Mouse (Mus musculus) c-Kit-negative CD71-positive TER-119-positive erythroid progenitor cells, embryonic 14.5 days (primary cell): ENCODE measurements around the gene Trio.

Experiments used
- DNase-seq: peaks from one replicate; pipeline ENCODE4 v3.0.0-alpha.2; 2013; ENCODE audit warnings: low read depth, low spot score

The Trio gene

DNA sequence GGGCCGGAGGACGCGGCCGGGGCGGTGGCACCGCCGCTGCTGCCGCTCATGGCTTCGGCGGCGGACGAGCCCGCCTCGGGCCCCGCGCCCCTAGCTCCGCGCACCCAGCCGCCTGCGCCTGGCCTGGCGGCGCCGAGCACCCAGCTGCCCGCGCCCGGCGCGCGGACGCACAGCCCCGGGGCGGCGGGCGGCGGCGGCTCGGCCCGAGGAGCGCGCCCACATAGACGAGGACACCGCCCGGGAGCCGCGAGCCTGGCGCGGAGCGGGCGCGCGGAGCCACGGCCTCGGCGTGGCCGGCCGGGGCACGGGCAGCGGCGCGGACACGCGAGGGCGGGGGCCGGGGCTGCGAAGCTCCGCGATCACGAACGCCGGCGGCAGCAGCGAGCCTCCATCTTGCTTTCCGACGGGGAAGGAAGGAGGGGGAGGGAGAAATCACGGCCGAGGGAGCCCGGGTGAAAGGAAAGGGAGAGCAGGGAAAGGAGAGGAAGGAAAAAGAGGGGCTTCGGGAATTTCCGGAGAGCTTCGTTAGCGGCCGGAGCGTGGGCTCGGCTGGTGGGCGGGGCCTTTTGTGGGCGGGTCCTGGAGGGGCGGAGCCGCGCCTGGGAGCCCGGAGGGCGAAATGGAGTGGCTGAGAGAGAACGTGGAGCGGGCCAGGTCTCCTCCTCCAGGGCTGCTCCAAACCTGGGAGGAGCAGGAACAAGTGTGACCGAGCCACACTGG is at the start of gene Trio:
Gene Trio (minus strand): TSS at position 402 of the 720 bp plus-strand sequence.
- no peak for DNase-seq

DNA sequence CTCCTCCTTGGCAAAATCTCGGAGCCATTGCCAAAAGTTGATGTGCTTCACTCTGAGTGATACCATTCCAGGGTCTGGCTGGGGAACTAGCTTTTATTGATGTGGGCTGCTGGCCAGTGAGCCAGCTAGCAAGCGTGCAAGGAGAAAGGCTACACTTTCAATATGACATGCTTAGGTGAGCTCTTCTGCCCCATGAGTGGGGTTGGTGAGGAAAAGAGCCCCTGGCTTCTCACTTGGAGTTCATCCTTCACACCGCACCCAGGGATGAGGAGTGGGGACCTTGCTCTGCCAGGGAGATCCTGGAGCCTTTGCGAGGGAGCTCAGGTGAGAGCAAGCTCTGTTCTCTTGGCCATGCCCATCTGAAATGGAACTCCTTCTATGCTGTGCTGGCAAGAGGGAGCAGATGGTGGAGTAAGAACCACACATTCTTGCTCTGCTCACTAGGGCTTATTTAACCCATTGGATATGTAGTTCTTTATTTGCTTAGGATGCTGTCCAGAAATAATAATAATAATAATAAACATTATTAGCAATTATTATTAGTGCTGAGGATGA is 48.8 kb upstream of the Trio start:
- no peak for DNase-seq

DNA sequence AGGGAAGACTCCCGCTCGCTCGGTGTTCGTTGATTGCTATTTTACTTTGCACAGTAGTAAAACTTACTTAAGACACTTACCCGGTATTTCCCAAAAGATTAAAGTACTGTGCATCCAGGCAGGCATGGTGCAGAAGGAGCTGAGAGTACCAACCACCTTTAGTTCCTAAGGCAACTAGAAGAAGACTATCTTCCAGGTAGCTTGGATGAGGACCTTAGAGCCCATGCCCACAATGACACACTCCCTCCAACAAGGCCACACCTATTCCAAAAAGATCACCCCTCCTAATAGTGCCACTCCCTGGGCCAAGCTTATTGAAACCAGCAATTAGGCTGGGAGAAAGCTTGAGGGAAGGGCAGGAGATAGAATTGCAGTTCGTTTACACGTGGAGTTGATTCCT is 46.0 kb upstream of the Trio start:
- no peak for DNase-seq

DNA sequence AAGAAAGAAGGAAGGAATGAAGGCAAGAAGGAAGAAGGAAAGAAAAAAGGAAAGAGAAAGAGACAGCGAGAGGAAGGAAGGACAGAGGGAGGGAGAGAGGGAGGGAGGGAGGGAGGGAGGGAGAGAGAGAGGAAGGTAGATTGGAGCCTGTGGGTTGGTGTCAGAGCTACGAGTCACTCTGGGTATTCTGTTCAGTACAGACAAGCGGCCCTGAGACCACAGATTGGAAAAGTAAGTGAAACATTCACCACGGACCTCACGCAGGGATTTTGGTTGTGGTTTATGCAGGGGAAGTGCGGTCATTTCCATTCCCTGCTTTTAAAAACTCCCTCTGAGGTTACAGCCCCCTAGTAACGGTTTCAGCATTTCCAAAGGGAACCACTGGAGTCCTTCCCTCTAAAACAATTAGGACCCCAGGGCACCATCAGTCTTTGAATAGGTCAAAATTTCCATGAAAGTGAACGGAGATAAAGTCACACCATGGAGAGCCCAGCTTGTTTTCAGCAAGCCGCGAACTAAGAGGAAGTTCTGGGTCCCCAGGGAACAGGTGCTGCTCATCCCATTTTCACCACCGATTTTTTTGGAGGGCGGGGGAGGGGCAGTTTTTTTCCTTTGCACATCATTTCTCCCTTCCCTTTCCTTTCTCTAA is 45.2 kb upstream of the Trio start:
- no peak for DNase-seq

DNA sequence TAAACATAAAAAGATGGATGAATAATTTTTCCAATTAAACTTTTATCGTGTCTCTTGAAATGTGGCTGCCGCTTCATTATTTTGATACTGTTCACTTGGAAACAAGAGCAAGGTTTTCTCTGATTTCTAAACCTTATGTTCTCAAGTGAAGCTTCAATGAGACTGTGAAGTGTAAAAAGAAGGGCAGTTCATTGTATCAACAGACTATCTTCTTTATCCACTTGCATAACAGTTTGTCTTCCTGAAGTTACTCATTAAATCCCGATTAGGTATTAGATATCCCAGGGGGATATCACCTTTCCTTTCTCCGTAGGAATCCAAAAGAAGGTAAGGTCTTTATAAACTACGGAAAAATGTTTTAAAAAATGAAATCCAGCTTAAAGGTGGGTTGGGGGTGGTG is 44.6 kb upstream of the Trio start:
- no peak for DNase-seq

DNA sequence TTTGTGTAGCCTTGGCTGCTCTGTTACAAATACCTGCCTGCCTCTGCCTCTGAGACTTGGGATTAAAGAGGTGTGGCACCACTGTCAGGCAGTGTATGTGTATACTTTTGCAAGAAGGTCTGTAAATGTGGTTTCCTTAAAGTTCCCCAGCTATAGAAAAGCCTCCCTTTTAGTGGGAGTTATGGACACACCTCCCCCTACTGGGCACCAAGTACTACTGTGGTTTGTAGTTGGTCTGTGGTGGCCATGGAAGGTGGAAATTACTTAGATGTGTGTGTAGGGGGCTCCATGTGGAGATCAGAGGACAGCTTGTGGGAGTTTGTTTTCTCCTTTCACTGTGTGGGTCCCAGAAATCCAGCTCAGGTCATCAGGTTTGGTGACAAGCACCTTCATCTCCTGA is 41.7 kb upstream of the Trio start:
- no peak for DNase-seq

DNA sequence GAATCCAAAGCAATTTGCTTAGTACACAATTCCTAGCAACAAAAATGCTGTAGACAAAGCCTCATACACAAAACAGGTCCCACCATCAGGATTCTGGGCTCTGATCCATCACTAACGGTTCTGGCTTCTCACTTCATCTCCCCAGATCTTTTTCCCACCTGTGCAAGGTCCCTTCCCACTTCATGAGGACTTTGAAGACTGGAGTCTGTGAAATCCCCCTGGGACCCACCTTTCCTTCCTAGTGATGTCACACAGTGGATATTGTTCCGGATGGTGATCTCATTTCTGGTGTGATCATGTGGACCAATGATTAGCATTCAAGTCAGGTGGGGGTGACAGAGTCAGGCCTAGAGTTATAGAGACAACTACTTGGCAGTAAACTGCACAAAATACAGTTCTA is 40.8 kb upstream of the Trio start:
- no peak for DNase-seq

DNA sequence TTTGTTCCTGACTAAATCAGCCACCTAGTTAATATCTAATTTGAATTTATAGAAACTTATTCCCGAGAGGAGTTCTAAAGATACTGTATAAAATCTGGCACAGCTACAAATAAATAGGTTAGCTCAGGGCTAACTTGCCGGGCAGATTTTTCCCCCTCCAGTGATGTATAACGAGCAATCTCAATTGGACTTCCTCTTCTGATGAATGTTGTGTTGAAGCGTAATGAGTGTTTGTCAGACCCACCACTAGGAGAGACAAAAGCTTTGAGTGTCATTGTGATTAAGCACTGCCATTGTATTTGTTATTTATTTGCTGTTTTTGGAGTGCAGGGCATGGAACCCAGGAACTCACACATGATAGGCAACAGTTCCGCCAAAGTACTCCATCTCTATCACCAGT is 39.9 kb upstream of the Trio start:
- no peak for DNase-seq

DNA sequence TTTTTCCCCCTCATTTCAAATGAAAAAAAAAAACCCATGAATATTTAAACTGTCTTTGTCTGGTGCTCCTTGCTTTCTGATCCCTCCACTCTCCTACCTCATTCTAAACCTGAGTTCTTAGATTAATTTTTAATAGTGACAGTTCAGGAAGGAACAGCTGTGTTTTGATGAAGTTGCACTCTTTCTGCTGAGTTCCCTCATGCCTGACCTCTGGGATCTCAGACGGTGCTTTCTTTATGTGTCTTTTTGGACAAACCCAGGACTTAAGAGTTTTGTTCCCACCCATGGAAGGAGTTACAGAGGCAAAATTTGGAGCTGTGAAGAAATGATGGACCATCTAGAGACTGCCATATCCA is 39.1 kb upstream of the Trio start:
- no peak for DNase-seq

DNA sequence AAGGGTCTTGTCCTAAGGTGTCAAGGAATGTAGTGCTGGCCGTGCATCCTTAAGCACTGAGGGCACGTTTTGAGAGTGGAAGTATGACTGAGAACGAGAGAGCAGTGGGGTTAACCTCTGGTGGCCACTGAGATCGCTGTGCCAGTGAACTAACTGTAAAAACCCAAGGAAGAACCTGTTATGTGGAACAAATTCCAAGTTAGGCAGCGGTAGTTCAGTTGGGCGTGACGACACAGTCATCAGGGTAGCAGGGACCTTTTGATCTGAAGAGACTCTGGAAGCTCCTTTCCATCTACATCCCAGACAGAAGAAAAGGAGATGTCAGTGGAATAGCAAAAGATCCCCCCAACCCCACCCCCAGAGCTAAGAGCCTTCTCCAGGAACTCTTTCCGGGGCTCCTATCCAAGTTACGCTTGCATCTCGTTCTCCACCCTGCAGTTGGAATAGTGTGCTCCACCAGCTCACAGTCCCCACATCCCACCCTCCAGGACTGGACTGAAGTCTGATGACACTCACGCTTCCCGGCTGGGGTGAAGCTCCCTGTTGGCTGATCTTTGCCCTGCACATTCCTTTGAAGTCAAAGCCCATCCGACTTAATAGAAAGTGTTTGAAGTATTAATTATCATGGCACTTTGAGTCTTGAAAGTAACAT is 38.6 kb upstream of the Trio start:
- no peak for DNase-seq

DNA sequence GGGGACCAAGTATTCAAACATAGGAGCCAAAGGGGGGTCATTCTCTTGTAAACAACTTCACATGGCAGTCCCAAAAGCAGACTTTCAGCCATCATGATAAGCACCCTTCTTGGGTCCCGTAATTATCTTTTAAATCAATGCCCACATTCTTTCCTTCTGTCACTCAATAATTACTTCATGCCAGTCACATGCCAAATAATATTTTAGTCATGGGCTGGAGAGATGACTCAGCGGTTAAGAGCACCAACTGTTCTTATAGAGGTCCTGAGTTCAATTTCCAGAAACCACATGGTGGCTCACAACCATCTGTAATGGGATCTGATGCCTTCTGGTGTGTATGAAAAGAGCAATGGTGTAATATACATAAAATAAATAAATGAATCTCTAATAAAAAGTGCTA is 37.8 kb upstream of the Trio start:
- no peak for DNase-seq

DNA sequence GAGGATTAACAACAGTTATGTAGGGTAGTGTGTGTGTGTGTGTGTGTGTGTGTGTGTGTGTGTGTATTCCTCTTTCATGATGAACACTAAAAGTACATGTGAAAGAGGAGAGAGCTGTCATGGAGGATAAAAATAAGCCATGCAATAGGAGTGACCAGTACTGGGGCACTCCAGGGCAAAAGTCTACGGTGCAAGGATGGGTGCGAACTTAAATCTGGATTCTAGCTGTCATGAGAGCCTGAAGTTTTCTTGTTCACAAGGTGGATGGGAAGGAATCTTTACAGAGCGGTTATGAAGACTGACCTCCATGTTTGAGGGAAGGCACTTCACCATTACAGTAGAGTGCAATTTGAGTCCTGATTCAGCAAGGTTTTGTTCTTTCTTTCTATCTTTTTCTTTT is 36.4 kb upstream of the Trio start:
- DNase-seq: no peak

DNA sequence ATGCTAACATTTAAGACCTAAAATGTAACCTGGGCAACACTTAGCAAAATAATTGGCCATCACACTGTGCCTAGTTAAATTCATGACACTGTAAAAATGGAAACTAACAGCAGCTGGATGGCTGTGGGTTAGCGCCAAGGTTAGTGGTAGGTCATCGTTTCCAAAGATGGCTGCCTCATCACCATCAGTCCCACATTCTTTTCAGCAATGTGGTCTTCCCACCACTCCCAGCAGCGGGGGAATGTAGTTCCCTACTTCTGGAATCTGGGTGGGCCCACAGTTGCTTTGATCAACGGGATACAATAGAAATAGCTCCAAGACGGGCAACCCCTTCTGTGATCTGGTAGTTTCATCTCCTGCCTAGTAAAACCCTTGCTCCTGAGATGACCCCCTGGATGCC is 35.3 kb upstream of the Trio start:
- no peak for DNase-seq

DNA sequence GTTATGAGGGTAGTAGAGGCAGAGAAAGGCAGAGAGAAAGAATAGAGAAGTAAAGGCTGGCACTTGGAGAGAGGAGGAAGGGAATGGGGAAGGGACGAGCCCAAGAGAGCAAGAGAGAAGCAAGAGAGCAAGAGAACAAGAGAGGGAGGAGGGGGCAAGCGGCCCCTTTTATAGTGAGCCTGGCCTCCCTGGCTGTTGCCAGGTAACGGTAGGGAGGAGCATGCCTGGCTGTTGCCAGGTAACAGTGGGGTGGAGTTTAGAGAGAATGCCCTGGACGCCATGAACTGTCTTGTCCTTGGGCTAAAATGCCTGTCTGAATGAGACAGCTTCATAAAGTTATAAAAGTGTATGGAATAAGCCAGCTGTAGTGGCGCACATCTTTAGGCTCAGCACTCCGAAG is 34.8 kb upstream of the Trio start:
- DNase-seq: no peak

DNA sequence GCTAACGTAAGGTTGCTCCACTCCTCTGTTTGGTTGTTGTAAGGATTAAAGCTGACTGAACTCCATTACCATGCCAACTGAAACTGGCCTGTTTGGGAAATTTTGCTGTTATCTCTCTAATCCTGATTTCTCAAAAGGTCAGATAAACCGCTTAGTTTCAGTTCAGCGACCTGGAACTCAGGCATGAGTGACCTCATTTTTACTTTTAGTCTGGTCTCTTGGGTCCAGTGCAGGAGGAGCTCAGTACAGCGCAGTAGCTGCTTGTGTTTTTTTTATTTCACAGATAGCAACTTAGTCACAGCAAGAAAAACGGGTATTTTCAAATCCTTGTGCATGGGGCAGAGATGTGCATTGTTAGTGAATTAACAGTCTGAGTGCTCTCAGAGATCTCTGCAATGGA is 31.9 kb upstream of the Trio start:
- DNase-seq: no peak

DNA sequence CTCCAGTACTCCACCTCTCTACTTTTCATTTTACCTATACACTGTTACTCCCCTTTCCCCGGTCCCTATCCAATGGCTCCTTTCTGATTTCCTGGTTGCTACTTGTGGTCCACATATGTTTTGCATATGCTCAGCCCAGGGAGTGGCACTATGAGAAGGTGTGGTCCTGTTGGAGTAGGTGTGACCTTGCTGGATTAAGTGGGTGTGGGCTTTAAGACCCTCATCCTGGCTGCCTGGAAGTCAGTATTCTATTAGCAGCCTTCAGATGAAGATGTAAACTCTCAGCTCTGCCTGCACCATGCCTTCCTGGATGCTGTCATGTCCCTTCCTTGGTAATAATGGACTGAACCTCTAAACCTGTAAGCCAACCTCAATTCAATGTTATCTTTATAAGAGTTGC is 29.1 kb upstream of the Trio start:
- no peak for DNase-seq

DNA sequence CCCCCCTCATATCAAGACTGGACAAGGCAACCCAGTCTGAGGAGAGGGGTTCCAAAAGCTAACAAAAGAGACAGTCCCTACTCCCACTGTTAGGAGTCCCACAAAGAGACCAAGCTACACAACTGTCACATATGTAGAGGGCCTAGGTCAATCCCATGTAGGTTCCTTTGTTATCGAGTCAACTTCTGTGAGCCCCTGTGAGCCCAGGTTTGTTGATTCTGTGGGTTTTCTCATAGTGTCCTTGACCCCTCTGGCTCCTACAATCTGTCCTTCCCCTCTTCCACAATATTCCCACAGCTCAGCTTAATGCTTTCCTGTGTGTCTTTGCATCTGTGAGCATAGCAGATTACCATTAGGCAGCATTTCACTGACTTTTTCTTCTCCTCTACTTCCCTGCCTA is 28.5 kb upstream of the Trio start:
- DNase-seq: no peak

DNA sequence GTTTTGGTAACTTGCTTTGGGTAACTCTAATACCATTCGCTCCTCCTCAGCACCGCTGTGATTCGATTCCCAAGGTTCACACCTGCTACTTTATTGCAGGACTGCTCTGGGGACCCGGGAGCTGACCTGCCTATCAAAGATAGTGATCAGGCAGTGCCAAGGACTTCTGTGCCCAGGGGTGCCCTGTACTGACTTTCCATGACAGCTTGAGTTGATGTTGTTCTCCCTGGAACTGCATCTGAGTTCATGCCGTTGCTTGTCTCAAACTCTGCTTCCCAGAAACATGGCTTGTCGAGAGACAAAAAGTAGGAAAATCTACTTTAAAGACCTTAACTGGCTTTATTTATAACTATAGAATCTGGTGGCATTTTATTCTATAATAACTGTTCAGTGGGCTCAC is 27.6 kb upstream of the Trio start:
- DNase-seq: no peak

DNA sequence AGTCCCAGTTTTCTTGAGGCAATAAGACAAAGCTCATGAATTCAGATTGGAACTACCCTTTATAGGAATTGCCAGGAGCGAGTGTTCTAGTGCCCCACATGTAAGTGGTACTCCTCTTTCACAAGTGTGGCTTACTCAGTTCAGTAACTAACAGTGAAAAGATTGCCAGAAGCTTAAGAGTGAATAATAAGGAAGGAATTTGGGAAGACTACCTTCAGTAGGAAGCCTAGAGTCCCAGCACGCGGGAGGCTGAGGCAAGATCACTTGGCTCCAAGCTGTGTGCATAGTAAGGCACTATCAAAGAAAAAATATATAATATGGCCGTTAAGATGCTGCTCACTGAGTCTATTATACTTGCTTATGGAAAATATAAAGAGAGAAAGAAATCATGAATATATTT is 26.2 kb upstream of the Trio start:
- no peak for DNase-seq

DNA sequence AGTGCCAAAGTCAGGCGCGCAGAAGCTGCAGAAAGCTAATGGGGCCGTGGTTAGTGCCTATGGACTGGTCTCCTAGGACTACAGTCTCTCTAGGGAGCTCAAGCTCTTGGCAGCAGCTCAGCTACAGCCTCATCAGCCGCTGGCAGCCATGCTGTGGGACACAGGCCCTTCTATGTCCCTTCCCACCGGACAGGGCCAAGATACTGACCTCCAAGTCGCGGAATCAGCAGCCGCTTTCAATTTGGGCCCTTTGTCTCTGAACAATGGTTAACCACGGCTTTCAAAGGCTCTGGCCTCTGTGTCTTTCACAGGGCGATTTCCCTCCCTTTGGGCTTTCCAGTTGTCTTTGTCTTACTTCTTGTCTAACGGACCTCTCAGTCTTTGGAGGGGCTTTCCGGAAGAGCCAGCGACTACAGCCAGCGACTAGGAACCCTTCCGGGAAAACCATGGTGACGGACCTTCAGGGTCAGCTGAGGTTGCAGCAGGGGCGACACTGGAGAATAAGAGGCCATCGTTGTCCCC is 25.5 kb upstream of the Trio start:
- no peak for DNase-seq

DNA sequence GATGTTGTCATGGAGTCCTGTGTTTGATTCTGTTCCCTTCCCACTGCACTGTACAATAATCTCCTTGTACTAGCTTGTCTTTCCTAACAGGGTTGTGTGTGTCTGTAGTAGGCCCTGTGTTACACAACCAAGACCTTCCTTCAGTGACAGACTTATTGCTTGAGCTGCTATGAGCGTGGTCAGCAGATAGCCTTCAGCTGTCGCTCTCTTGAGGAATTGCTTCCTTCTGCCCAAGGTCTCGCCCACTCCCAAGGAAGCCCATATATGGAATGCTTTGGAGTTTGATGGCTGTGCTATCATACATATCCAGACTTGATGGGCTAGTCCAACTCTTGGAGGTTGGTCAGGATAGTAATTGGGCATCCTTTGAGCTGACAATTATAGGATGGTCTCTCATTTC is 22.1 kb upstream of the Trio start:
- no peak for DNase-seq

DNA sequence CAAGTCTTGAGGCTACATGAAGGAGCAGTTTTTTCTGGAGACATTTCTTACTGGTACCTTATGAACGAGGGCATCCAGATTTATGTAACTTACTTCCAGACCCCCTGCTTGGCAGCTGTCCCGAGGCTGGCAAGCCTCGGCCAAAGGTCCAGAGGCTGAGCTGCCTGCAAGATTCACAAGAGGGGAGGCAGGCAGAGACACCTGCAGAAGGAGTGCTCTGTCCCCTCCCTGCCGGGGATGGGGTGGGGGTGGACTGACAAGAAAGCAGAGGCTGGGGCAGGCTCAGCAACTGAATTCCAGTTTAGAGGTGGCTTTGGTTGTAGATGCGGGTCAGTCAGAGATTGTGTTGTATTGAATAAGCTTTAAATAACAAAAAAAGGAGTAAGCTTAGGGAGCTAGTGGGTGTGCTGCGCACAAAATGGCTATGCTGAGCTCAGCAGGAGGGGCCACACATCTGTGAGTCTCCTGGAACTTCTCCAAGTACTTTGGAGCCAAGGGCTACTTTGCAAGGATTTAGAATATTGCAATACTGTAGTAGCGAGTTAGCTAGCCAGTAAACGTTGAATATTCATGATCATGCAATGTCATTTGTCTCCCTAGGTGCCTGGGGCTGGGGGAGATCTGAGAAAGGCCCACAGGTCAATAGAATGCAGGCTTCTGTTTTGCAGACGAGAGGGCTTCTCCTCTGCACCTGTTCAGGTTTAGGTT is 15.7 kb upstream of the Trio start:
- DNase-seq: no peak
